Mouse (Mus musculus) embryo, embryonic 10 days (tissue): ENCODE results near the gene Cyp8b1.

ENCODE experiments used
- DNase-seq: peaks from one replicate; pipeline ENCODE4 v3.0.0-alpha.2; 2015; ENCODE audit warnings: low spot score

The Cyp8b1 gene

DNA sequence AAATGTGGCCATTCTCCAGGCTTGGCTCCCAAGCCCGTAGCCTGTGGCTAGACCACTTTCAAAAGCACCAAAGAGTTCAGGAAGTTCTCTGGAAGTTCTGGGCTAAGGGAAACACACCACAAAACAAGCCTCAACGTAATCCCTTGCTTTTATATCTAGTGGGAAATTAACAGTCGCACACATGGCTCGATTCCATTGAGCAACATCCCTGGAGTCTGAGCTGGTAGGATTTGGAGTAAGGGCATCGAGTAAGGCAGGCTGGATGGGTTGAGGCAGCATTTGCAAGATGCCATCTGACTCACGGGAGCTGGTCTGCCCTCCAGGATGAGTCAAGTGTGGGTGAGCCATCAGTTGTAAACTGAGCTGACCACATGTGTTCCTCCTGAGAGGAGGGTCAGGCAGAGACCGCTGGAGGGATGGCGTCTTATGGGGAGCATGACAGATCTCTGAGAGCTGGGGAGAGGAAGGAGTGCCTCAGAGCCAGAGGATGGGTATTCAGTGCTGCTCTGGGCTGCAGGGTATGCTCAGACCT is 1.8 kb downstream of the Cyp8b1 start:
- DNase-seq: no peak

DNA sequence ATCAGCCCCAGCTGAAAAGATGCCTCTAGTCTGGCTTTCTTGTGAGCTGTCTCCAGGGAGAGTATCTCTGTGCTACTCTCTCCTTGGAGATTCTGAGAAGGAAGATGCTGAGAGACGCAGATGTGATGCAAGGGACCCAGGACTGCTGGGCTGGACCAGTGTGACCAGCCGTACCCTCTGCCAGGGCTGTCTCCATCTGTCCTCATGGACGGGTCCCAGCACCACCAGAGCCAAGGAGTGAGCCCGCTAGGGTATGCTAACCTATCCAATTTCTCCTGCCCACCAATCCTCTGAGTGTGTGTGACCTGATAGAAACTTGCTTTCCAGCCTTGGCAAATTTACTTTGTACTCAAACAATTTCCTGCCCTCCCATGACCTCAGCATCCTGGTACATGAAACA is 3.3 kb downstream of the Cyp8b1 start:
- DNase-seq: no peak

DNA sequence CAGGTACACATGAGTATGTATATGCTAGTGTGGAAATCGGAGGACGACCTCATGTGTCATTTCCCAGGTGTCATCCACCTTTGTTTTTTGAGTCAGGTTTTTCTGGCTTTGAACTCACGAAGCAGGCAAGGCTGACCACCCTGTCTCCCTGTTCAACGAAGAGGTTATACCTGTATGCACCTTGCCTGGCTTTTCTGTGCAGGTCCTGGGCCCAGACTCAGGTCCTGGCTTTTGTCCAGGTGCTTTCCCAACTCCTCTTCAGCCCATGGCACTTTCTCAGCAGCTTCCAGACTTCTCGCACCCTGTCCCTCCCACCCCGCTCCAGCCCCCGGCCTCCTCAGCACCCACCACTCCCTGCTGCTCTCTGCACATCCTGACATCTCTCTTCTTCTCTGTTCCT is 4.9 kb downstream of the Cyp8b1 start:
- no peak for DNase-seq

DNA sequence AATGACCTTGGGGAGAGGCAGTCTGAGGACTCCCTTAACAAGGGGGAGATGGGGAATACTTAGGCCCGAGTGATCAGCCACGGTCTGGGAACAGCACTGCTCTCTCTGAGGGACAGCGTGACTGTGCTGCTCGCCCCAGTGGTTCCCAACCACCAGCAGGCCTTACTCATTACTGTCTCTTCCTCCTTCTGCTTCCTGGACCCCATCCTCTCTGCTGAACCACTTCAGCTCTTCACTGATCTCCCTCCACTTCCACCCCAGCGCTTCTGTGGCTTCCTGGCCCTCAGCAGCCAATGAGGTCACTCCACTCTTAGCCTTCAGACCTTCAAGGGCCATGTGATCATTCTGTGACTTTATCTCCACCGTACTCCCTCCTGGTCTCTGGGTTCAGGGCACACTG is 6.5 kb downstream of the Cyp8b1 start:
- no peak for DNase-seq

- DNase-seq: no peak
Observed at GRCm38 (mm10) chr9:121908321-121908720, 7.8 kb downstream of the Cyp8b1 start.

- no peak for DNase-seq
Observed at GRCm38 (mm10) chr9:121907356-121908070, 8.6 kb downstream of the Cyp8b1 start.

- no peak for DNase-seq
Observed at GRCm38 (mm10) chr9:121906456-121906855, 9.6 kb downstream of the Cyp8b1 start.

GRCm38 (mm10) chr9:121905556-121906185 is 10.4 kb downstream of the Cyp8b1 start:
- no peak for DNase-seq

- no peak for DNase-seq
Observed at GRCm38 (mm10) chr9:121904946-121905345, 11.2 kb downstream of the Cyp8b1 start.

GRCm38 (mm10) chr9:121904319-121904718 is 11.8 kb downstream of the Cyp8b1 start:
- DNase-seq: no peak

- no peak for DNase-seq
Observed at GRCm38 (mm10) chr9:121903476-121904305, 12.4 kb downstream of the Cyp8b1 start.

DNA sequence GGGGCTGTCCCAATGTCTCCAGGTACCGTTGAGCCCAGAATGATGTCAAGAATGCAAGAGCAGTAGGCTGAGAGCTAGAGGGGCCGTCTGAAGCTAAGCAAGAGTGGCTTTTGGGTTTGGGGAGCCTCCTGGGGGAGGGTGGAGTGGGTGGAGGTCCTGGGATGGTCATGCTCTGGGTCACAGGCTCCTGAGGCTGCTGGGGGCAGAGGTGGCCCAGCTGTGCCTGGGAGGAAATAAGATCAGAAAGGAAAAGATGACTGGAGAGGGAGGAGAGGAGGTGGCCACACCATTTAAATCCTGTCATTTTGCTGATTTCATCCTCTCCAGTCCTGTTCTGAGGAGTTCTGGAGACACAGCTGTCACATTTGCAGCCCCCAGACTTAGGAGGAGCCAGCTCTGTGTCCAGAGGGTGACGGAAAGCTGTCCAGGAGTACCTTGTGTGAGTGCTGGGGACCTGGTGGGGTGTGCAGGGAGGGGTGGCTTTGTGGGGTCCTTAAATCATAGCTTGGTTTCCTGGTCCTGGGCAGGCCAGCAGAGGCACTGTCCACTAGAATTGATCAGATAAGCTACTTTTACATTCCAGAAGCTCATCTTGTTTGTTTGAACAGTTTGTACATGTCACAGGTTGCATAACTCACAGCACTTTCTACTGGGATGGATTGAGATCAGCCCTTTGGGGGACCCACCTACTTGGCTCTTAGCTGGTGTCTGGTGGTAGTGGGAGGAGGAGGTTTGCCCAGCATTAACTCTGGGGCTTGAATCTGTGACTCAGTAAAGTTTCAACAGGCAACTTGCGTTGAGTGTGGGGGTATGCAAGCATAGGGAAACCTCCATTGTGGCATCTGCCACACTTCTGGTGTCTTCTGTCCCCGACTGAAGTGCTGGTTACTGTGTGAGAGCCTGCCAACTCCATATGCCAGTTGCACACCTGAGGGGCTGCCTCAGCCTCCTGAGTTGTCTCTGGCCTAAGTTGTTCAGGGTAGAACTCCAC is 14.1 kb downstream of the Cyp8b1 start:
- no peak for DNase-seq

DNA sequence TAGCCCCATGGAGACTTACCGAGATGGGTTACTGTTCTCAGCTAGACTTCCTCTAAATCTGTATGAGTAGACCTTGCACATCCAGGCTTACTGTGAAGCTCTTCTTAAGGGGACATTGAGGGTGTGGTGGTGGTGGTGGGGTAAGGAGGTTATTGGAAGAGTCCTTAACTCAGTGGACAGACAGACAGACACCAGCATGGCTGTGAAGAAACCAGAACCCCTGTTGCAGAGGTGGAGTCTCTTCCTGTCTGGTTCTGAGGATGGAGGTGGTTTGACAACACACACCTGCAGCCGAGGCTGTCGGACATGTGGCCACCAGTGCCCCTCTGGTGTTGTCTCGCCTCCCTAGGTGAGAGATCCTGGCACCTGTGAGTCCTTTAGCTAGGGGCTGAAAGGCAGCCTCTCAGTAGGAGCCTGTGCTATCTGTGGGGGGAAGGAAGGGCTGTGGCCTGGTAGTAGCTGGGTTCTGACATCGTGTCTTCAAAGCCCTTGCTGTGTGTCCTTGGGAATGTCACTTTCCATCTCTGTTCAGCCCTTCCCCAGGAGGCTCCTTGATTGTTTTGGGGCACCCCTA is 15.7 kb downstream of the Cyp8b1 start:
- no peak for DNase-seq

DNA sequence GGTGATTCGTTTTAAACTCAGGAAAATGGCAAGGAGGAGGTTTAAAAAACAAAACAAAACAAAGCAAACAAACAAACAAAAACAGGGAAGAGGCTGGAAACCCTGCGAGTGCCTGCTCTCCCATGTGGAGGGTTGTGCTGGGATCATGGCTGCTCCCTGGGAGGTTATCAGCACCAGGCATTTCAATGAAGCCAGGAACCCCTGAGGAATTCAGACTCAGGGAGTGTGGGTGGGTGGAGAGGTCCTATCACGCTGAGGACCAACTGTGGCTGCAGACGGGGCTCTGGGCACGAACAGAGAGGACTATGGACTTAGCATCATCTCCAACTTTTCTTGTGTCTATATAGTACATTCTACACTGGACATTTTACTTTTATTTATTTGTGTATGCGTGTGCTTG is 16.8 kb downstream of the Cyp8b1 start:
- DNase-seq: no peak

DNA sequence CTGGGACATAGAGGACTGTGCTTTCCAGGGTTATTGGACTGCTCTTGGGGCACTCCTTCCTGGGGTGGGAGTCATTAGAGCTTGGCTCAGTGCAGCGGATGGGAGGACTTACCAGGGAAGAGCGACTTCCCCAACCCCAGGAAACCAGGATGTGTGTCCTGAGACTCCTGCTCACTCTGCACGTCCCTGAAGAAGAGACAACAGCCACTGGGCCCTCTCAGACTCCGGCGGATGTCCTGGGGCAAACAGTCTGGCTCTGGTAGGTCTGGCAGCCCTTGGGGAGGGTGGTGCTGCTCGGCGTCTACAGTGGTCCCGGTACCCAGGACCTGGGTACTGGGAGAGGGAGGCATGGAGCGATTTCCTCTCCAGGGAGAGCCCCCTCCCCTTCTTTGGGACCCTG is 17.9 kb downstream of the Cyp8b1 start, which contains the start of gene Ackr2:
Ackr2 (plus strand) TSS at position 111 of the 400 bp plus-strand sequence.
- DNase-seq: no peak

GRCm38 (mm10) chr9:121896820-121897219 is 19.3 kb downstream of the Cyp8b1 start:
- no peak for DNase-seq

GRCm38 (mm10) chr9:121895392-121895993 is 20.6 kb downstream of the Cyp8b1 start:
- no peak for DNase-seq

DNA sequence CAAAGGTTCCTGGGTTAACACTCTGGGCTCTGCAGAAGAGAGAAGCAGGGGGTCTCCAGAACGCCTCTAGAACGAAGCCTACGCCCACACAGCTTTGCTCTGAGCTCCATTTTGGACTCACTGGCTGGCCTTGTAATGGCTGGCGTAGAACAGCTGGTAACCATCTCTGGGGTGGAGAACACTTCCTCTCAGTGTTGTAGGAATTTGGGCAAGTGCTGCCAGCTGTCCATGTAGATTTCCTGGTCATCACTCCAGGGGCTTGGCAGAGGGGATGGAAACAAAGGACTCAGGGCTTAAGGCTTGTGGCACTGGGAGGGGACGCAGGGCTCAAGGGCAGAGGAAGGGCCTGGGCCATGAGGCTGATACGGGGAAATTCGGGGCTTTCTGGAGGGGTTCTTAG is 21.7 kb downstream of the Cyp8b1 start:
- DNase-seq: no peak

DNA sequence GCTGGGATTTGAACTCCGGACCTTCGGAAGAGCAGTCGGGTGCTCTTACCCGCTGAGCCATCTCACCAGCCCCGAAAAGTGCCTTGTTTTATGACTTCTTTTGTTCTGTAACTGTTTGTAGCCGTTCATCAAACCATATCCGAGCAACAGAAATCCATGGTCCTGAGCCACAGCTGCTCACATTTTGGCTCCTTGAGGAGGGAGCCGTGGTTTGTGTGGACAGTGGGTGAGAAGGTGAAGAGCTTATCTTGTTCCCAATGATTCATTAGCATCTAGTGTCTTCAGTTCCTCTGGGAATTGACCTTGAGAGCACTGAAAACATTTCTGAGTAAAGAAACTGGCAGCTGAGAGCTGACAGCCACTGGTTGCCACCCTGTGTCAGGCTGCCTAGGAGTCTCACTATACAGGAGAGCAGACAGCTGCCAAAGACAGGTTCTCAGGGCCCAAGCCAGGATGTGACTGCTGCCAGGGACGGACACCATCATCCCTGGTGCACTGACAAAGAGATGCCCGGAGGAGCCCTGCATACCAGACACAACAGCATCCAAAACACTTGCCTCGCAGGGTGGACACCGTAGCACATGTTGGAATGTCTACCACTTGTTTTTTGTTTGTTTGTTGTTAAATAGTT is 23.9 kb downstream of the Cyp8b1 start:
- no peak for DNase-seq

- DNase-seq: no peak
Observed at GRCm38 (mm10) chr9:121891301-121891700, 24.8 kb downstream of the Cyp8b1 start.
